Mouse (Mus musculus) thymus, postnatal 4 days (tissue): ENCODE measurements around the gene Dhx36.

Source experiments
- DNase-seq: peaks from one replicate; pipeline ENCODE4 v3.0.0; 2021

Gene Dhx36

DNA sequence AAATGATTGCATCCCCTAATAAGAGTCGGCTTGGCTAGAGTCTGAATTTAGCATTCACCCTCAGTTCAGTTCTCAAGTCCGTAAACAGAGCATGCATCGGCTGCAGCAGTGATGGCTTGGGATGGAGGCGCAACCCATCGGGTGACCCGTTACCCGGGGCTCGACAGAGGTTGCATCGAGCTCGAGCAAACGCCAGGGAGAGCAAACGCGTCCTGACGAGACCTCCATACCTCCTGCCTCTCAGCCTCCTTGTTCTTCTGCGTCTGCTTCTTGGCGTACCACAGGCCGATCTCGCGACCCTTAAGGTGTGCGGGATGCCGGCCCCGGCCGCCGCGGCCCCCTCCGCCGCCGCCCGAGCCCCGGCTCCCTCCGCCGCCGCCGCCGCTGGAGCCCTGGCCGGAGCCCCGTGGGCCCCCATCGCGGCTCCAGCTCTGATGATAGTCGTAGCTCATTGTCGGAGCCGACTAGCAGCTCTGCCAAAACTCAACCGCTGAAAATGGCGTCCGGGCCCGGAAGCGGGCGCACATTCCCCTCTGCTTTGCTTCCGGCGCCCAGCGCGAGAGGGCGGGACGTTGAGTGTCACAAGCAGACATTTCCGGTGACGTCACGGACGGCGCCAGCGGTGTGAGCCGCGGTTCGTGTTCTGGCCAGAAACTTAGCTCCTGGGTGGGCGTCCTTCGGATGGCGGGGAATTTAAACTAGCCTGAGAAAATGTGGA, at the start of gene Dhx36:
Gene Dhx36, minus strand, starts transcription at position 517 of the 718 bp plus-strand sequence.
- DNase-seq = peak; percentile 98

DNA sequence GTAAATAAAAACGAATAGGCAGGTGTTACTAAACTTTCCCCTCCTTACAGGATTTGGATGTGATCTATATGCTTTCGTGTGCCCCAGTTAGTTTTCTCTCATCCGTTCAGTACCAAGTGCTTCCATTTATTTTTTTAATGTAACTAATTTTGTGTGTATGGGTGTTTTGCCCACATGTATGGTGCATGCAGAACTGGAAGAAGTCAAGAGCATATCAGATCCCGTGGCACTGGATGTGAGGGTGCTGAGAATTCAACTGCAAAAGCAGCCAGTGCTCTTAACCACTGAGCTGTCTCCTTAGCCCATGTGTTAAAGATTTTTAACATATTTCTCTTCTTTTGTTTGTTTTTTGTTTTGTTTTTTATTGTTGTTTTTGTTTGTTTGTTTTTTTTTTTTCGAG, 20.8 kb upstream of the Dhx36 start:
- no peak for DNase-seq

DNA sequence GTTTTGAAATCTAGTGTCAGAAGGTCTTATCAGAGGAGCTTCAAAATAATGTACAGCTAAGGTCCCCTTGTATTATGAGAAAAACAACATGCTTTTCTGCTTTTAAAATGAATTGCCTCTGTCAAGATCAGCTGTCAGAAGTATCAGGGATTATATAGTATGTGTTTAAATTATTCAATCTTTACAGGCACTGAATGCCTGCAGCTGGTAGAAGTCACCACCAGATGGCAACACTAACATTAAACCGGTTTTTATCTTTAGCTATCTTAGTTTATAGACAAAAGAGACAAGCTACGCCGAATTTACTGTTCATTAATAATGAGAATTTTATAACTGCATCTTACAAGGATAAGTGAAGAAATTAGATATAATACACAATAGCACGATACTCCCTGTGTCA, 20.4 kb upstream of the Dhx36 start:
- no peak for DNase-seq

DNA sequence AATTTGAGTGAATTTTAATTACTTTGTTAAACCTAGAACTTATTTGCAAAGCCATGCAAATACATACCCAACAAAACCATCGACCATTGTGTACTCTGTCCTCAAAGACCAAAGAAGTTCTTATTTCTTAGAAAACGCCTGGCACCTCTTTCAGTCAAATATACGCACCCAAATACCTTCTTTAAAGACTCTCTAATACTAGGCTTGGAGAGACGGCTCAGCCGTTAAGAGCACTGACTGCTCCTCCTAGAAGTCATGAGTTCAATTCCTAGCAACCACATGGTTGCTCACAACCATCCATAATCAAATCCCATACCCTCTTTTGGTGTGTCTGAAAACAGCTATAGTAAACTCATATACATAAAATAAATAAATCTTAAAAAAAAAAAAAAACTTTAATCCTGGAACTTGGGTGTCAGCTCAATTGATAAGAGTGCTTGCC, 423 bp upstream of the Dhx36 start:
- no peak for DNase-seq

DNA sequence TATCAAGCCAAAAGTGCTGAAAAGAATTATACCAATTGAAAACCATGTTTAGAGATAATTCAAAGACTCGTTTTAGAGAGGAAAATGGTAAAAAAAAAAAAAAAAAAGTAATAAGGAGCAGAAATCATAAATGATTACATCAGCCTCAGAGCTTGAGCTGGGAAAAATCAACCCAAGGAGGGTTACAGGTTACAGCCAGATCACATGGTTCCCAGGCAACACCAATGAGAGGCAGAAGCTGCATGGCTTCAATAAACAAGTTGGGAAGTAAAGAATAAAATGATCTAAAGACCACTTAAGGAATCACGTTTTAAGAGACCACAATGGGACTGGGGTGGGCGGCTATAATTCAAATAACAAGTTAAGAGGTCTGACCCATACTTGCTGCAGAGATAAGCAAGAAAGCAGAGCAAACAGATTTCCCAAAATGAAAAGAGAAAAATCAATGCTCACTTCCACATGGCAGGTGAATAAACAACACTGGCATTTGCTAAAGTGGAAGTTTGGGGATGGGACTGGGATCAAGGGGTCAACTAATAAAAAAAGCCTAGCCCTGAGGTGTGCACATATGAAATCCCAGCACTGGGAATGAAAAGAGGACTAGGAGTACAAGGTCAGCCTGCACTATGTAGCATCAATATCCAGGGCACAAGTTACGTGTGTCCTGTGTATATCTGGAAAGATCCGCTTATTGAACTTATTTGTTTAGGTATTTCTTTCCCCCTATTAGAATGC, 1.5 kb downstream of the Dhx36 start:
- no peak for DNase-seq

DNA sequence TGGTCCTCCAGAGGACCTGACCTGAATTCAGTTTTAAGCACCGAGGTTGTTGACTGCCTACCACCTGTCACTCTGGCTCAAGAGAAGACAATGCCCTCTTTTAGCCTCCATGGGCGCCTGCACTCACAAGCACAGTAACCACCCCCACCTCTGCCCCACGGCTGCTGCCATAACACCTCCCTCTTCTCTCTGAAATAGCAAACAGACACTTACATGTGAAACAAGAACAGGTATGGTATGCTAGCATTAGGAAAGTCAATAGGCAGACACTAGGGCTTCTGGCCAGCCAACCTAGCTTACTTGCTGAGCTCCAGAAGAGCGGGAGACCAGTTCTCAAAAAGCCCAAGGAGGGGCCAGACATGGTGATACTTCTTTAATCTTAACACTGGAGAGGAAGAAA, 7.5 kb downstream of the Dhx36 start:
- DNase-seq = no peak

DNA sequence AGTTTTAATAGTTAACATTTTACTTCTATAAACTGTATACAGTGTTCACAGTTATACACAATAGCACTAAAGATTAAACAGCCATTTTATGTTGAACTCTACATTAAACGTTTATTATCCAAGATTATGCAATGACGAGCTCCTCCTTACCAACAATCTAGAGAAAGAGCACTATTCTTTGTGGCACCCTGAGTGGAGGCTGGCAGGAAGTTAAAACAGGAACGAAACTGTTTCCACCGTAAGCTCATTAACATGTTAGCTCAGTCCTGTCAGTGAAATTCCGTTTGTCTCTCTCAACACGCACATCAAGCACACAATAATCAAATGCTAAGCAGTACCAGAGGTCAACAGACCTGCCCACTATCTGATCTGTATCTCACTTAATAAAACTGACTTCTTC, 14.2 kb downstream of the Dhx36 start:
- DNase-seq = no peak

DNA sequence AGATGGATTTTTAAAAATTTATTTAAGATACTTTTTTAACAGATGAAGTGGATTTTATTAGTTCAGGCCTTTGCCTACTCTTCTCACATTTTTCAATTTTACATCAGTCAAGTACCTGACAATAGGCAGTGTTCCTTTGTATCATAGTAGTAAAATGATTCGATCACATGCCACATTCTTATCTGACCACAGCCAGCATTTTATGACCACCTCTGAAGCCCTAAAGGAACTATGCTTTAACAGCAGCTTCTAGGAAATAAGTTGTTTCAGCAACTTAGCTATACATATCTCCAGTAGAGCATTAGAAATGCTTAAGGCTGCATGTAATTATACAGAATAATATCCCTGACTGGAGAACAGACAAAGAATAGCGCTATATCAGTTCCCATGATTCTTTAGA, 22.5 kb downstream of the Dhx36 start:
- no peak for DNase-seq

DNA sequence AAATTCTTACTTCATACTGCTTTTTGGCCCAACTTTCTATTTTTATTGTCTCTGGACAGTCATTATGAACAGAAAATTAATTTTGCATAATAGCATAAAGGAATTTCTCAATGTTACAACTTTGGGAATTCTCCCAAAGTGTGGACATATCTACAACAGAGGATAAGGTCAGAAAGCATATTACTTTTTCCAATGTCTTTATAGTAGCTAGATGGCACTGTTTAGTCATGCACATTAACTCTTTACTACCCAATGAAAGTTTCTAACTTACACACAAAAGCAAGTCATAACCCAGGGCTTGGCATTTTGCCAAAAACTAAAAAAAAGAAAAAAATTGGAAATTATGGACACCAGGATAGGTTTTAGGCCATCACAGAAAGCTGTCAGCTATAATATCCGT, 36.6 kb downstream of the Dhx36 start:
- DNase-seq = no peak

DNA sequence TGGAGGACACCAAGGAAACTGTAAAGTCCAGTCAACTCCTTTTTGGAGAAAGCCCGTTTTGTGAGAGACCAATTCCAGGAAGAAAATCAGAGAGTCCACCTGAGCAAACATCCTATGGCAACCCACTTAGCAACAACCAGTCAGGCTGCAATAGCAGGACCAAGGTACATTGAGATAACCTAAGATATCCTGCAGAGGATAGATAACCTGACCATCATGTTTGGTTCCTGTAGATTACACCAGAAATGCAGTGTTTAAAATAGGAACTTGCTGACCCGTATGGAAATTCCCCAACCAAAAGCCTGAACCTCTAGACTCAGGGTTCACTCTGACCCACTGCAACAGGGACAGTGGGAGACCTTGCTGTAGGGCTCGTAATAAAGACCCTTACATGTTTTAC, 42.5 kb downstream of the Dhx36 start:
- no peak for DNase-seq

DNA sequence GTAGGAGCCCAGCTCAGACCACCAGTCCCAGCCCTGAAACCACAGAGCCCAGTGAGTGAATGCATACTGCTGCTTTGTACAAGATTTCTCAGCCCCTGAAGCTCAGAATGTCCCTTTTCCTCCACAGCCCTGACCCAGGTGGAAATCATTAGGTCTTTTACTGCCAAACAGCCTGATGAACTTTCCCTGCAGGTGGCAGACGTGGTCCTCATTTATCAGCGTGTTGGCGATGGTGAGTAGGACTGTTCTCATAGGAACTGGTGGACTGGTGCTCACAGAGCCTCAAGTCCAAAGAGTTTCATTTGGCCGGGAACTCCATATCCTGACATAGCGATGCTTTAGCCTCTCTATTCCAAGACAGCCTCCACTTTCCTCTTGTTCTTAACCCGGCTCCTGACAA, 47.3 kb downstream of the Dhx36 start:
- DNase-seq = no peak

DNA sequence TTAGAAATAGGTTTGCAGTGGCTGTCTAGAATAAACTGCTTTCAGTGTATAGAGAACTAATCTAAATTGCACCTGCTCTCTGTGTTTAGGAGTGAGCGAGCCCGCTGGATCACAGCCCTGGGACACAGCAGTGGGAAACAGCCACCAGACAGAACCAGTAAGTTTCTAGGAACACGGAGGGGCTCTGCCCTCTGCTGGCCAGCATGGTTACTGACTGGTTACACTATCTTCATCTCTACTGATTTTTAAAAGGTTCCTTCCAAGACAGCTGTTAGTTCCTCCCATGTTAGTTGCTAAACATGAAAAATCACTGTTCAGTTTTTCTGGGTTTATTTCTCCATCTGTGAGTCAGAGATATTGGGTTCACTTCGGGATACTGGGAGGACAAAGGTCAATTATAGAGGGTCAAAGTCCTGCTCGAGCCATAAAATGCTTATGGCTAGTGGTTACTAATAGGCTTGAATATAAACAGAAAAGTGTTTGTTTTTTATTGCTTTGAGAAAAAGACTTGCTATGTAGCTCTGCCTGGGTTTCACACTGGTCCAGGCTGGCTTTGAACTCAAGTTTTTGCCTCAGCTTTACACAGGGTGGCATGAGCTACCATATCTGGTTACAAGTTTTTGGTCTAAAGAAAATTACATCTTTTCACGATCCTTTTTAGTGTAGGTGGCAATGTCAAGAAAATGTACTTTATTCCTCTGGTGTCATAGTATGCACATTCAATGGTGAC, 48.4 kb downstream of the Dhx36 start:
- peak; percentile 64 for DNase-seq

DNA sequence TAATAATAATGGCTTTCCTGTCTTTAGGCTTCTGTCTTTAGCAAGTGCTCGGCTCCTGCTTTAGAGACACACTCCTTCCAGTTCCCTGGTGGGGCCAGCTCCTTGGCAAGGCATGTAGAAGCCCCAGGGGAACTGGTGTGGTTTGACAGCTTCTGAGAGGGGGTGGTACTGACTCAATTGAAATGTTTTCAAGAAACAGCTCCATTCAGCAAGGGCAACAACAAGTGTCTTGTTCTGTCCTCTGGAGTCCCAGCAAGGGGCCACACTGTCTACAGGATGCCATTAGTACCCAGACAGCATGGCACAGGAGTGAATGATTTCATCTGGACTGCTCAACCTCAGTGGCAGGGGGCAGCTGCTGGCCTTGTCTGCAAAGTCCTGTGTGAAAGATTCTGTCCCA, 51.0 kb downstream of the Dhx36 start:
- no peak for DNase-seq

DNA sequence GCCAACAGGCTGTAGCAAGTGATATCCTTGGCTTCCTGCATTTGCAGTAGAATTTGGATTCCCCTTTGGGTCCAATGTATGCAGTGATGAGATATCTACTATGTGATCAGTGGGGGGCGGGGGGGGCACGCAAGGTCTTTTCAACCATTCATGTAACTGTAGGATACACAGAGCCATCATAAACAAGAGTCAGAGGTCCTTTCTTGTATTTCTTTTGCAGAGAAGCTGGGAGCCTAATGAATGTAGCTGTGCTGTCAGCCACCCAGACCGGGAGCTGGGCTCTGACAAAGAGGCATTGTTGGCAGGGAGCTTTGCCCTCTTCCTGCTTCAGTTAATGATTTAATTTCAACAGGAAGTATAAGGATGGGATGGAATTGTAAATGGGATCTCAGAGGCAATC, 52.7 kb downstream of the Dhx36 start:
- DNase-seq = no peak

DNA sequence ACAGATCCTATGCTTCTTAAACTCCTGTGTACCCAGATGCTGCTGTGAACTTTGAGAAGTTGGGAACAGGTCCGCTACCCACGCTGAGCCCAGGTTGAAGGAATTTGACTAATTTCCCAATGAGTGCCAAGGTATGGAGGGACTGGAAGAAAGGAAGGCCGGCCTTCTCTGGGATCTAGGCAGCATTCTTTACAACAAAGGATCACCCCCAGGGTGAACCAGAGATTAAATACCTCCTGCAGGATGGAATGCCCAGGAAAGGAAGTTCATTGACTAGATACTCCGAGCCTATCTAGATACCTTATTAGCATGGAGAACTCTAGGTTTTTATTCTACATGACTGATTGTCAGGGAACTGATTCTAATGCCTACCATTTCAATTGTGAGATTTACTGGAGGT, 53.8 kb downstream of the Dhx36 start:
- no peak for DNase-seq

DNA sequence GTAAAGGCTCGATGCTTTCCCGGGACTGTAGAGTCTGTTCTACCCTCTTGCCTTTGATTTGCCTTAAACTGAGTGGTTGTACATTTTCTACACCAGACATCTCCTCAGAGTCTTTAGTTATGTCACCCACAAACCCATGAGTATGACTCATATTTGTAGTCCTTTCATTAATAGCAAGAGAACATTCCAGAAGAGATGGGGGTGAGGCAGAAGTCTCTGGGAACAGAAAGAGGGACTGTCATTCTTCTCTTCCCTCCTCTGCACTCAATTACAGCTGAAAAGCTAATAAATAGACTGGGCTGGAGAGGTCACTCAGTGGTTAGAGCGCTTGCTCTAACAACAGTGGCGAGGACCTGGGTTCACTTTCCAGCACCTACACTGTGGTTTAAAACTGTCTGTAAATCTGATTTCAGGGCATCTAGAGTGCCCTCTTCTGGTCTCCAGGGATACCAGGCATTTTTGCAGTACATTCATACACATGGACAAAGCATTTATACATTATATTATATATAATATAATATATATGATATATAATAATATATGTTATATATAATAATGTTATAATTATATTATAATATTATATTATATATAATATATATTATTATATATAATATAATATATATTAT, 56.8 kb downstream of the Dhx36 start:
- DNase-seq = no peak

DNA sequence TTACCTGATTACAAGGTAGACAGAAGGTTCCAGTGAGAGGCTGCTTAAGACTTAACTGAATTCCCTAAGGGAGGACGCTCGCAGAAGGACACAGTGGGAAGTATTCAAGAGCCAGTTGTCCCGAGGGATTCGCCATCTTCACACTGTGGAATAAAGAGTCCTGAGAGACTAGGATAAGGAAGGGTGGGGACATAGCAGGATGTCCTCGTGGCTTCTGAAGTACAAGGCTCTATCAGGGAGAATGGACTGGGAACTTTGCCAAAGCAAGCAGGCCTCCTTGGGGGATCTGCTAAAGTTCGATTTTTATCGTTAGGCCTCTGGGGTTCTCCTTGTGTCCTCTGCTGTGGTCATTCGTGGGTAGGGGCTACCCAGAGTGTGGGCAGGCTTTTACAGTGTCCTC, 59.7 kb downstream of the Dhx36 start:
- DNase-seq = no peak

DNA sequence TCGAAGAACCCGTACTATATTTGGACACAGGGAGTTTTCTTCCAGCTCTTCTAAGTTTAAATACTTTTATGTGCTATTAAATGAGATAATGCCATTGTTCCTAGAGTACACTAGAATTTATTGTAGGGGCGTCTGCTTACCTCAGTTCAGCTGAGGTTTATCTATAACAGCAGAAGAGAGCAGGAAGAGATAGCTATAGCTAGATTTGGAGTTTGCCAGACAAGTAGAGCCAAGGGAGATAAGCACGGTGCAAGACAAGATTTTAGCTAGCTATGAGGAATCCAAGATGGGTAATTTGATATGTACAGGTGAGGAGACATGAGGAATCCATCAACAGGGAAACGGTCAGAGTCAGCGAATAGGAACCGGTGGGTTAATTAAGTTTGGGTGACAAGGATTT, 60.5 kb downstream of the Dhx36 start:
- DNase-seq = no peak

DNA sequence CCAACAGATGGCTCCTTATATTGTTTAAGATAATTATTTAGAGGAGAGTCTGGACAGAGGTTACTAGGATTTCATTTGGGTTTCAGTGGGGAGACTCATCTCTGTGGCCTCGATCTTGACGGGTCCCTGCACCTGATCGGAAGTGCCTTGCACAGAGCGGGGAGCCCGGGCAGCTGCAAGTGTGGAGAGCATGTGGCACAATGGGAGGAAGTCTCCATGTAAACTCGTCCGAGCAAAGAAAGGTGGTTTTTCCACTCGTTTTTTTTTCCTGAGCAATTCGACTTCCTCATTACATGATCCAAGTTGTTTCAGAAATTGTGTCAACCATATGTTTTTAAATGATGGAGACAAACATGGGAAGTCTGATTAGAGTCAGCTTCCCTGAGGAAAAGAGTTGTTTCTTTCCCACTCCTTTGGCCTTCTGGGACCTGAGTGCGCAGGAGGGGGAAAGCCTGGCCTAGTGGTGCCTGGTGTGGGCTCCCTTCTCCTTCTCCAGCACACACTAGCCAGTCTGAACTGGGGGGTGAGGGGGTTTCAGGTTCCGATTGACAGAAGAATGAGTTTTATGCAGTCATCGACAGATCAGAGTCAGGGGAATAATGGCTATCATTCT, 63.1 kb downstream of the Dhx36 start:
- DNase-seq = peak; percentile 7

DNA sequence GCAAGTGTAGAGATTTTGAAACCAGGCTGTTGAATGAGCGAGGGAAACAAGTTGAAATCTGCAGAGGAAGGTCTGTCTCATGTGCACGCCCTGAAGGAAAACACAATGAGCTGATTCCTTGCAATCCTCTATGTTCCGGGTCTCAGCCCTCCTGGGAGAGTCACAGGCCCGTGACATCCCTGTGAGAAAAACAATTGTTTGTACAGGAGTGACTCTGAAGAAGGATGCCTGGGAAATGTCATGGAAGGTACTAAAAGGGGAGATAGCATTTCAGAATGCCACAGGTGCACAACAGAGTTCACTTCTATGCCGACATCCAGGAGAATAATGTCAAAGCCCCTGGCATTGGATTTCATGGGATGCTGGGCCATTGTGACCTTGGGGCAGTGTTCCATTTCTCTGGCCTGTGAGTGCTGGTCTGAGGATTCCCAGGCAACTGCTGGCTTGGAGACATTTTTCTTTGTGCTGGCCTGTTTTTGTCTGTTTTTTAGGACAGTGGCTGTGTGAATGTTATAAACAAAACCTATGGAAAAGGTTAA, 66.3 kb downstream of the Dhx36 start:
- no peak for DNase-seq

DNA sequence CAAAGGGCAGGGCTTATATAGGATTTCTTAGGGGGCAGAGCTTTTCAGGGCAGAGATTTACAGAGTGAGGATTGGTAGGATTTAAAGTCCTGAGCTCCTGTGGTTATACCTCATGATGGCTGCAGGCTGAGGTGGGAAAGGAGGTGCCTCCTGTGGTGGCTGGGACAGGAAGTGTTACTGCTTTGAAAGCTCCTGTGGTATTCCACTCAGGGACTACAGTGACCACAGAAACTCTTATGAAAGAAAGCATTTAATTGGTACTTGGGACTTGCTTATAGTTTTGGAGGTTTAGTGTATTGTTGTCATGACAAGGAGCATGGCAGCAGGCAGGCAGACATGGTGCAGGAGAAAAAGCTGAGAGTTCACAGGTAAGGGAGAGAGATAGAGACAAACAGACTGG, 70.9 kb downstream of the Dhx36 start:
- DNase-seq = no peak

DNA sequence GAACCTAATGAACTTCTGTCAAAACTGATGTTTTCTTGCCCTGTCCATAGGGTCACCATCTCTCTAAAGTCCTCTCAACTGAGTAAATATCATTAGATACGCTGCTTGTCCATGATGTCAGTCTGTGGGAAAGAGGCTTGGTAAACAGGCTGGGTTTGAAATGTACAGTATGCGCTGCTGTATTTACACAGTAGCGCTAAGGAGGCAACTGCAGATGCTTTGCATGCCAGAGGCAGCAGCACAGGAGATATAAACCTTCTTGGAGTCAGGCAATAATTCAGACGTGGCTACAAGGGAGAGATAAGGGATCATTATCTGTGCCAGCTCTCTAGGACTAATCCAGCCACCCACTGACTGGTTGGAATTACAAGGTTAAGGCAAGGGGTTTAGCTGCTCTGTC, 73.1 kb downstream of the Dhx36 start:
- no peak for DNase-seq
